Mouse (Mus musculus) embryo, embryonic 9.5 days (tissue): Measurements from ENCODE around the gene Sh2d6.

Experiments
- DNase-seq: peaks from one replicate; pipeline ENCODE4 v3.0.0-alpha.2; 2017; ENCODE audit errors: extremely low spot score

Sh2d6 gene

GRCm38 (mm10) chr6:72521607-72522006 is at the start of gene Sh2d6:
Sh2d6 (minus strand) TSS chr6:72521707.
- no peak for DNase-seq

- DNase-seq, result no peak
Observed at GRCm38 (mm10) chr6:72570644-72571397, 49.3 kb upstream of the Sh2d6 start.

- DNase-seq, result no peak
Observed at GRCm38 (mm10) chr6:72568736-72569135, 47.2 kb upstream of the Sh2d6 start.

GRCm38 (mm10) chr6:72567508-72567907 is 46.0 kb upstream of the Sh2d6 start:
- DNase-seq, result no peak

GRCm38 (mm10) chr6:72566044-72566443 is 44.5 kb upstream of the Sh2d6 start:
- peak; percentile 87 for DNase-seq

GRCm38 (mm10) chr6:72565506-72565905 is 44.0 kb upstream of the Sh2d6 start:
- no peak for DNase-seq

- no peak for DNase-seq
Observed at GRCm38 (mm10) chr6:72562894-72563293, 41.4 kb upstream of the Sh2d6 start.

- no peak for DNase-seq
Observed at GRCm38 (mm10) chr6:72562486-72562885, 41.0 kb upstream of the Sh2d6 start.

- DNase-seq, result no peak
Observed at GRCm38 (mm10) chr6:72560801-72561200, 39.3 kb upstream of the Sh2d6 start.

GRCm38 (mm10) chr6:72553079-72553412 is 31.5 kb upstream of the Sh2d6 start:
- no peak for DNase-seq

- peak; percentile 77 for DNase-seq
Observed at GRCm38 (mm10) chr6:72552171-72553078, 30.9 kb upstream of the Sh2d6 start.

GRCm38 (mm10) chr6:72550503-72551100 is 29.1 kb upstream of the Sh2d6 start:
- no peak for DNase-seq

GRCm38 (mm10) chr6:72550025-72550424 is 28.5 kb upstream of the Sh2d6 start:
- DNase-seq, result no peak

GRCm38 (mm10) chr6:72549041-72549580 is 27.6 kb upstream of the Sh2d6 start:
- DNase-seq, result no peak

GRCm38 (mm10) chr6:72547862-72548261 is 26.4 kb upstream of the Sh2d6 start:
- DNase-seq, result no peak

- no peak for DNase-seq
Observed at GRCm38 (mm10) chr6:72547121-72547520, 25.6 kb upstream of the Sh2d6 start.

- DNase-seq, result no peak
Observed at GRCm38 (mm10) chr6:72545377-72545776, 23.9 kb upstream of the Sh2d6 start.

- no peak for DNase-seq
Observed at GRCm38 (mm10) chr6:72544283-72544987, 22.9 kb upstream of the Sh2d6 start, which contains the start of gene Capg. Capg (plus strand) TSS chr6:72544391.

GRCm38 (mm10) chr6:72543265-72543850 is 21.9 kb upstream of the Sh2d6 start:
- no peak for DNase-seq

GRCm38 (mm10) chr6:72538562-72539031 is 17.1 kb upstream of the Sh2d6 start:
- peak; percentile 76 for DNase-seq

- DNase-seq, result no peak
Observed at GRCm38 (mm10) chr6:72537998-72538500, 16.5 kb upstream of the Sh2d6 start.
